Mouse (Mus musculus): ENCODE measurements at regions not wholly inside any gene's neighbourhood (a gene's known extent, or its start where the extent isn't known, plus 50 kb on each side); places are given as distances from the start of the nearest gene placed in this dataset.
"Not testable (repeated sequence)": the region's sequence is repeated elsewhere in the genome, so short reads cannot be mapped to it uniquely, and the experiment has no call there.

DNA sequence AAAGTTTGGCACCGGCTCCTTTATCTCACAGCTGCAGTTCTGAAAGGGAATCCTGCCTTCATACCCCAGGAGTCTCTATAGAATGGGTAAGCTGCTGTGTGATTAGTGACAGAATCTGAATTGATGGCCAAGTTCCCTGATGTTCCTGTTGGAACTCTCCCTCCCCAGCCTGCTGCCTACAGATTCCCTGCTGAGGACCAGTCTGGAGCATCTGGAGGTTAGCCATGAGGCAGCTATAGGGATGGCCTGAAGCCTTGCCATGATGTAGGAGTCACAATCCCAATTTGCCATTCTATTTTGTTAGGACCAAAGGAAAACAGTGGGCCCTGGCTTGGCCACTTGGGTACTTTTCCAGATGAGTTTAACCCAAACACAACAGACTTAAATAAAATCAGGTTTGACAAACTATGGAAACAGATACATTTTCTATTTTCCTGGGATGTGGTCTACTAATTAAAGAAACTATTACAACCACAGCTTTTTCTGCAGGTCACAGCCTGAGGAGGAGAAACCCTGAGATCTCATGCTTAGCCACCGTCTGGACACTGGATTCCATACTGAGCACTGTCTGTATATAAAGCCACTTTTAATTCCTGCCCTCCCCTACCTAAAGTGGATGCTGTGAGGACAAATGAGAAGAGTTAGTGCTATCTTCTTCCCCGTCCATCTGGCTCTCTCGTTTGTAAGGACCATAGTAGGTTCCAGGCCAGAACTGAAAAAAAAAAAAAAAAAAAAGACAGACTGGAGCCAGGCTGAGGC lies 349.5 kb upstream of the Tbl1xr1 start:
- no peak for DNase-seq (ENCODE audit: low spot score in 2 of 2)

DNA sequence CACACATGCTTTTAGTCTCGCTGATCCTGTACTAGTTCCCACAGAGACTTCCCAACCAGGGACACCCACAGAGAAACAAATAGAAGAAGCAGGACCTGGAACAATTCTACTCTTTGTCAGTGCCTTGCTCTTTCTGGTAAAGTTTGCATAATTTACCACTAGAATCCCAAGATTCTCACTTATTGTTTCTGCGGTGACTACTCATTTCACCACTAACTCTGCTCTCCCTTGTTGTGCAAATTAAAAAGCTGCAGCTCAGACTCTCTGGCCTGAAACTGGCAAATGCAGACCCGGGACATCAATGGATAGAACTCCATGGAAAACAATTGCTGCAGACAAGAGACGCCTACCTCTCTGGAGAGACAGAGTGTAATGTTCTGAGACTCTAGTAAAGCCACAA lies 348.4 kb upstream of the Tbl1xr1 start:
- no peak for DNase-seq (ENCODE audit: low spot score in 2 of 2)

DNA sequence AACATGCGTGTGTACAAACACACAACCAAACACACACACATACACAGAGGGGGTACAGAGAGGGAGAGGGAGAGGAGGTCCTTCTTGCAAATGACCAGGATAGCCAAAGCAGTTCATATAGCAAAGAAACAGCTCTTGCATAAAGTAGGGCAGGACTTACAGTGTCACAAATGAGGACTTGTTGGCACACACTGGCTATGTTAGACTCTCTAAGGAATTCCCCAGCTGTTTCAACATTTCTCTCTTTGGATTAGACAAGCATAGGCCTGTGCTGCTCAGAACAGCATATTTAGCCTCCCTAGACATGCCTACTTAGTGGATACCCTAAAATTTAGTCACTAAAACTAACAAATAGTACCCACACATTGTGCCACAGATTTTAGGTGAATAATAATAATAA lies 347.1 kb upstream of the Tbl1xr1 start:
- no peak for DNase-seq (ENCODE audit: low spot score in 2 of 2)

DNA sequence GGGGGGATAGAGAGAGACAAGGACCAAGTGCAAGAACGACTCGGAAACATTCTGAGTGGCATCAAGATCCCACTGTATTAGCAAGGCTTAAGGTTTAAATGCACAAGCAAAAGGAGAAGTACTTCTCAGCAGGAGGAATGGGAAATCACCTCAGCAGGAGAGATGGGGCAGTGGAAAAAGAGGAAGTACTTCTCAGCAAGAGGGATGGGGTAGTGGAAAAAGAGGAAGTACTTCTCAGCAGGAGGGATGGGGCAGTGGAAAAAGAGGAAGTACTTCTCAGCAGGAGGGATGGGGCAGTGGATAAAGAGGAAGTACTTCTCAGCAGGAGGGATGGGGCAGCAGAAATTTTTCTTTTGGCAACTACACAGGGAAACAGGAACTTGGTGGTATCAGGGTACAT lies 340.8 kb upstream of the Tbl1xr1 start:
- not testable (repeated sequence) for DNase-seq (ENCODE audit: low spot score in 2 of 2)

DNA sequence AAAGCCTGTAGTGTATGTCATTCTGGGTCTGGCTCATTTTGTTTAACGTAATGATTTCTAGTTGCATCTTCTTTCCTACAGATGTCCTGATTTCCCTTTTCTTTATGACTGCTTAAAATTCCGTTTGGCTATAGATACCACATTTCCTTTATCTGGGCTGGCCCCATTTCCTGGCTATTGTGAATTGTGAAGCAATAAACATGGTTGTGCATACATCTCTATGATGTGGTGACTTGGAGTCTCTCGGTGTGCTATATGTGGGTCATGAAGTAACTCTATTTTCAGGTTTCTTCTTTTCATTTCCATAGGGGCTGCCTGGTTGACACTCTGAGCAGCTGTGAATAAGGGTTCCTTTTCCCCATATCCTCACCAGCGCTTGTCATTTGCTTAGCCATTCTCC lies 336.7 kb upstream of the Tbl1xr1 start:
- DNase-seq (ENCODE audit: low spot score in 2 of 2) = no peak

DNA sequence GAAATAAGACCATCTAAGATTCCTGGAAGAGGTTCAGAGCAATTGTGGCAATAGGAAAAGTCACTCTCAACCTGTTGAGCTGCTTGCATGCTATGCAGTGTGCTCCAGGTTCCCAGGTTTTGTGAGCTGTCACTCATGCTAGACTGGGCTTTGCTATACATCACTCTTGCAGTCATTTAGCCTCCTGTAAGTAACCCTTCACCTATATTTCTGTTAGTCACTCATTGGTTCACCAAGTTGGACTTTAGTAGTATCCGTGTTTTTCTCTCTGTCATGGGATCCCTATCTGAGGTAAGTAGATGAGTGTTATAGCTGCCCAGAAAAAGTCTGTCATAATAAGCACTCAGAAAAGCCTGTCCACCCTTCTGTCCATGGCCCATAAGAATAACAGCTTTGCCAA lies 332.3 kb upstream of the Tbl1xr1 start:
- DNase-seq (ENCODE audit: low spot score in 2 of 2) = no peak

DNA sequence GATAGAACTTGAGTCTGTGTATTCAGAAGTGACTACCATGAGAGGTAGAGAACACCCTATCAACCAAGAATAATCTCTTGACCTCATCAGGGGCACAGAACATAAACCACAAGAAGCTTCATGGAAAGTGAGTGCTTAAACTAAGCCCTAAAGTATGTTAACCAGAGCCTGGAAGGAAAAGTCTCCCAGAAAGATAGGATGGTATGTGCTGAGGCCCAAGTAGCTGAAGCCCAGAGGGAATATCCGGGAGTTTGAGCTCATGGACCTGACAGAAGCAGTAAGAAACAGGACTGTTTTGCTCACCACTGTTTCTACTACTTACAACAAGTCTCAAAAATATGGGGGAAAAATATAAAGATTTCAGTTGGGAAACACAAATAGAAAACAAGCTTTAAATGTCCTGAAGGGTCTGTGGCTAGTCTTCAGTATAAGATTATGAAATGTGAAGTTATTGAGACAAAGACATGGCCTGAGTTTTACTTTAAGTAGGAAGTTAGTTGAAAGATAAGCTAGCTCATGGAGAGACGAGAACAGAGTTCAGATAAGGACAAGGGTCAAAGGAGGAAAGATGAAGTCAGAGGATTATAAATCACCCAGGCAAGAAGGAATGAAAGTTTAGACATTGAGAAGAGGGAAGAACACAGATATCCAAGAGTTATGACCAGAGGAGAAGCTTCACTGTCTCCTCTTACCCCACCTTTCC lies 315.8 kb upstream of the Tbl1xr1 start:
- no peak for DNase-seq (ENCODE audit: low spot score in 2 of 2)

DNA sequence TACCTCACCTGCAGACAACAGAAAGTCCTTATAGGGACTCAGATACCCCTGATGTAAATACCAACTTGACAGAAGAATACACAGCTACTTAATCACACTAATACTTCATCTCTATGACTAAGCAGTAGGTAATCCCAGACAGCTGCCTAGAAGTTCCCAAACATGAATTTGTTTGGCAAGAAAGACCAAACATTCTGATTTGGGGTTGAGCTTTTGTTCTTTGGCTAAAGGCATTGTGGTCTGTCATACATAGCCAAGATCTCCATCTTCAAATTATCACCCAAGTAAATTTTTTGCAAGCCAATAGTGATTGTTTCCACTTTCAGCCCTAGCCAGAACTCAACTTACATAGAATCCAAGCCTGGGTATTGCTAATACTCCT lies 315.2 kb upstream of the Tbl1xr1 start:
- no peak for DNase-seq (ENCODE audit: low spot score in 2 of 2)

DNA sequence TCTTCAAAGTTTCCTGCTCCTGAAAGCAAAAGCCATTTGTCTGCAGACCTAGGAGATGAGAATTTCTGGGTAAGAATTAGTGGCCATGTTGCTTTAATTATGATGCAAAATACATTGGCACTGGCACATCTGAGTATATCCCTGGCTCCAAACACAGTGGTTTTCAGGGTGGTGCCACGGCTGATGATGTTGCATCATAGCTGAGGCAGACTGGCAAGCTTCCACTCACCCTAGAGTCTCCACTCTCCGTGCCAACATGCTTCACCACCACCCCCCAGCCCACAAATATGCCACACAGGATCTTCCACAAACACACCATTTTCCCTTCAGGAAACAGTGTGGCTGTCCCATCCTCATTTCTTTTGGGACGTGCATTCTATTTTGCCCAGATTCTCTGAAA lies 314.5 kb upstream of the Tbl1xr1 start:
- DNase-seq (ENCODE audit: low spot score in 2 of 2) = no peak

DNA sequence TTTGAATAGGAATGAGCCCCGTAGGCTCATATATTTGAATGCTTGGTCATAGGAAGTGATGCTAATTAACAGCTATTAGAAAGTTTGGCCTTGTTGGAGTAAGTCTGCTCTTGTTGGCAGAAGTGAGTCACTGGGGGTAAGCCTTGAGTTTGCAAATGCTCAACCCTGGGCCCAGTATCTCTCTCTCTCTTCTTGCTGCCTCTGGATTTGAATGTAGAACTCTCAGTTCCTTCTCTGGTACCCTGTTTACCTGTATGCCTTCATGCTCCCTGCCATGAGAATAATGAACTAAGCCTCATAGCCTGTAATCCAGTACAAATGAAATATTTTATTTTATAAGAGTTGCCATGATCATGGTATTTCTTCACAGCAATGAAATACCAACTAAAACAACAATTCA lies 308.4 kb upstream of the Tbl1xr1 start:
- DNase-seq (ENCODE audit: low spot score in 2 of 2) = no peak

DNA sequence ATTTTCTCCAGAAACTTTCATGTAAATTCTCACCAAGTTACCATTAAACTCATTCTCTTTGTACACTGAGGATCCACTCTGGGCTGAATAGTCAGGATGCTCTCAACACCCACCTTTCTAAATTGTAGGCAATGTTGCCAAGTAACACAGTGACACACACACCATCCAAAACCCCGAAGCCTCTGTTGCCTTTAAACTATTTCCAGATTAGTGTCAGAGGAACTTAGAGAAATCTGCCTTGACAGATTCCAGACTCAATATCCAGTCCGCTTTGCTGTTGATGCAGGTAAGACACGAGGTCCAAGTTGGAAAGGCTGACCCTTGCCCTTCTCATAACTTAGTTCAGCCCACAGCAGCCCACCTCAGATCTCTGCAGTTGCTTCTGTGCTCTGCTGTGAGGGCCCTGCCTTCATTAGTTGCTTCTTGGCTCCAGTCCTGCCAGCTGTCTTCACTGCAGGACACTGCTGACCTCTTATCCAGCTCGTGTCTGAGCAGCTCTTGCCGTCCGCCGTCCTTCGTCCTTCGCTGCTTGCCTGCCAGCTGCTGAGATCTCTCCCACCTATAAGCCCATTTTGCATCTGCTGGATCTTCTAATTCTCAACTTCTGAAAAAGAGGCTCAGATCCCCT lies 306.4 kb upstream of the Tbl1xr1 start:
- no peak for DNase-seq (ENCODE audit: low spot score in 2 of 2)

DNA sequence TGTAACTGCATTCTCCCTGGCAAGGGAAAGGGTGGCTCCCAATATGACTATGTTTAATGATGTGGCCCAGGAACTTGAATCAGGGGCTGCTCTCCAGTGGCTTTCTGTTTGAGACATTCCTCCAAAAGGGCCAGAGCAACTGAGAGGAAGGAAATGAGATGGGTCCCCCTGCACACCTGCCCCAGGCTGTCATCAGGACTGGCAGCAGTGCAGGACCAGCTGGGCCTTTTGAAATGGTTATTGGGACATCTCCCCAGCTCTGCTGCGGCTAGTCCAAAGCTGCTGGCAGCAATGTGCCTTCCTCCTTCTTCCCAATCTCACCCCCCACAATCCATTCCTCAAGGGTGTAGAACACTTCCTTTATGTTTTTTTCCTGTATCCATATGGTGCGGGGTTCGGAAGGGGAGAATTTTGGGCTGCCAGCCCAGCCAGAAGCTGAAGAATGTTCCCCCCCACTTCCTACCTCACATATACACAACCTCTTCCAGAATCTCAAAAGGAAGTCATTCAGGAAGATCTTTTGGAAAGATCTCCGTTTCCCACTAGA lies 304.6 kb upstream of the Tbl1xr1 start:
- no peak for DNase-seq (ENCODE audit: low spot score in 2 of 2)

DNA sequence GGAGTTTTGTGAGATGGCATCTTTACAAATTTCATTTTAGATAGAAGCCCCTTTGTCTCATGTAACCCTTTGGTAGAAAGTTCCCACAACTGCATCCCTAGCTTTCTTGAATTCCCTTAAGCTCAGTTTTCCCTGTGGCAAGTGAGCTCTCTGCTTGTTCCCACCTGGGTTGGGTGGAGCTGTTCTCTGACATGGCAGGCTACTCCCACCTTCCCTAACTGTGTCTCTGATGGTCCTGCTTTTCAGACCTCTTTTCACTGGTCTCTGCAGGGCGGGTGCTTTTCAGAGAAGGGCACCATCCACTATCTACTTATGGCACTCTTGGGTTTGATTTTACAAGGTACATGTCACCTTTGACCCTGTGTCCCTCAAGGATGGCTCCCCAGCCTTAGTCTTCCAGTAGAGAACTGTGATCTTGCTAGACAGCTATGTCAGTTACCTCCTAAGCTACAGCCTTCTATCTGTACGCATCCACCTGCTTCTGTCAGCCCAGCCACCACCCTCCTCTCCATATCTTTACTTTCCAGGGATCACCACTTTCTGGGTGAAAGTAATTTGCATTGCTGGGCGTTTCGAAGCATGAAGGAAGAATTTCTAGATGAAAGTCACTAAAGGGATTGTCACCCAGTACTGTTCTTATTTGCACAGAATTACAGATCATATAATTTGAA lies 302.1 kb upstream of the Tbl1xr1 start:
- DNase-seq (ENCODE audit: low spot score in 2 of 2) = no peak

DNA sequence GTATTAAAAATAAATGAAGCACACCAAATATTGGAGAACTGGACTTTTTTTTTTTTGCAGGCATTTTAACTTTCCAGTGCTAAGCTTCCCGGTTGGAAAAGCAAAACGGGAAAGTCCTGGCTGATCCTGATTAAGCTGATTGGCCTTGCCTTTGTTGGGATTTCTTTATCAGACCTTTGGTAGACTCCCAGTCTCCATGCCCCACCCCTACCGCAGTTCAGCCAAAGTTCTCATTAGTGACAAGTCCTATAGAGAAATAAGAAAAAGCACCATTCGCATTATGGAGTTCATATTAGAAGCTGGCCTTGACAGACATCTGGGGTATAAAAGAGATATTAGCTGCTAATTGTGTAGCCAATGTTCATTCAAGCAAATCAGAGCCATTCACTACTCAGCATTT lies 297.7 kb upstream of the Tbl1xr1 start:
- no peak for DNase-seq (ENCODE audit: low spot score in 2 of 2)

DNA sequence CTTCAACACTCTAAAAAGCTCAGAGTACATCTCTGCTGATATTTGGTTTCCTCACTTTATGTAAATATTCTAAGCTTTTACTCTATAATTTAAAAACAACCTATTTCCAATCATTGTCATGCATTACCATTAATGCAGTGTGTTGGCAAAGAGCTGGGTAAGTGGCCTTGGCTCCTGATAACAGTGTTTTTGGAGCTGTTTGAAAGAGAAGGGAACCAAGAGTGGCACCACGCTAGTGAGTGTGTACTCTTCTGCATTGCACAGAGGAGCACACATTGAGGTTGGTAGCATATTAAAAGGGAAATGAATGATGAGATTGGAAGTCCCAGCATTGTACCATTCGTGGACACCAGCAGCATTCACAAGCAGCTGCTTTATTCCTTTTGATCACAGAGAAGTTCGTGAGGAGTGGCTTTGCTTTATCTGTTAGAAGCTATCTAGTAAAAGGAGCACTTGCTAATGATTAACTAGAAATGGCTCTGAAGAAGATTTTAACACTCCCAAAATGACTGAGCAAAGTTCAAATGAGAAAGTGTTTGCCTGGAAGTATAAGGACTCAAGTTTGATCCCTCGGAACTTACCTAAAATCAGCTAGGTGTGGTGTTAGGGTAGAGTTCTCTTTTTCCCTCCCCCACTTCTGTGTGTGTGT lies 284.3 kb upstream of the Tbl1xr1 start:
- DNase-seq (ENCODE audit: low spot score in 2 of 2) = no peak

DNA sequence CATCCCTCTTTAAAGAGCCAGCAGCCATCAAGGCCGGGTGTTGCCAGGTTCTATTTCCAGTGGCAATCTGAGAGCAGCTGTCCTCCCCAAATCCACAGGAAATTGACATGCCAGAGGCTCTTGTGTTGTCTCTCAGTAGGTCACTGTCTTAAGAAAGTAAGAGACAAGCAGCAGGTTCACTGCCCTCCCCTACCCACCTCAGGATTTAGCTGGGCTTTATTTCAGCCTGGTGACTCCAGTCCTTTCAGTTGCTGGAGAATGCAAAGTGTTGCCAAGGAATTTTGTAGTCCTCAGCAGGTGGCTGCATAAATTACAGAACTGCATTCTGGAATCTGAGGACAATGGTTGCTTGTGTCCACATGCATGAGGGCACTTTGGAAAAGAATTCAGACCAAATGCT lies 278.3 kb upstream of the Tbl1xr1 start:
- DNase-seq (ENCODE audit: low spot score in 2 of 2) = no peak

DNA sequence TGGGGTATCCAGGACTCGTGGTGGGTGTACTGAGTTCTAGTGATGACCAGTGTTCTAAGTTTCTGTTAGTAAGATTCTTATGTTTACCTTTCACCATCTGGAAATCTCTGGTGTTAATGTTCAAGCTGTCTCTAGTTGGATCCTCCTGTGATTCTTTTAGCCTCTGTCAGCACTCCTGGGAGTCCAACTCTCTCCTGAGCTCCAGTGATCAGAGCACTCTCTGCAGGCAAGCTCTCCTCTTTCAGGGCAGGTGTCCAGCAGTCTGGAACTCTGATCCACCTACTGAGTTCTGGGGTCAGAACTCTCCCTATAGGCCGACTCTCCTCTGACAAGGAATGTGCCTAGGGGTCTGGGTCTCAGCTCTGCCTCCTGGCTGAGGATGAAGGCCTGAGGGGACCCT lies 272.6 kb upstream of the Tbl1xr1 start:
- not testable (repeated sequence) for DNase-seq (ENCODE audit: low spot score in 2 of 2)

DNA sequence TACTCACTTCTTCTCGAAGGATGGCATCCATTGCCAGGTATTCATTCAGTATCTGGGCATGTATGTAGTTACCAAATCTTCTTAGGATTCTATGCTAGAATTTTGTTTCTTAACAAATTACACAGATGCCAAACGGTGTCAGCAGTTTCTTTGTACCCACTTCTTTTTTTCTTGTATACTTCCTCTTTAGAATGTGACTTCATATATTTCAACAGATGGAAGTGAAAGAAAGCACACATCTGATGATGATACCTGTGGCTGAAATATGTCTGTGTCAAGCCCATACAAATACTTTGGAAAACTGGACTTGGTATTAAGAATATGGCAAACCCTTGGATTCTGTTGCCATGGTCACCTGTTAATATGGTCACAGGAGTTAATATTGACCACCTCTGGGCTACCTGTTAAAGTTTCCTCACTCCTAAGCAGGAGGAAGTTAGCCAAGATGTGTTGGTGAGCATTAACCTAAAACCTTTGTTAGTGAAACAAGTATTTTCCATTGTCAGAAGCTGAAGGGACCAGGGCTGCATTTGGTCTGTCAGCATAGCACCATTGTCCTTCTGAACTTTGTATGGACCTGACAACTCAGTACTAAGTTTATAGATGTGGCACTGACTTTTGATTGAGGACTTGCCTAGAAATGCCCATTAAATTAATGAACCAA lies 269.8 kb upstream of the Tbl1xr1 start:
- no peak for DNase-seq (ENCODE audit: low spot score in 2 of 2)

DNA sequence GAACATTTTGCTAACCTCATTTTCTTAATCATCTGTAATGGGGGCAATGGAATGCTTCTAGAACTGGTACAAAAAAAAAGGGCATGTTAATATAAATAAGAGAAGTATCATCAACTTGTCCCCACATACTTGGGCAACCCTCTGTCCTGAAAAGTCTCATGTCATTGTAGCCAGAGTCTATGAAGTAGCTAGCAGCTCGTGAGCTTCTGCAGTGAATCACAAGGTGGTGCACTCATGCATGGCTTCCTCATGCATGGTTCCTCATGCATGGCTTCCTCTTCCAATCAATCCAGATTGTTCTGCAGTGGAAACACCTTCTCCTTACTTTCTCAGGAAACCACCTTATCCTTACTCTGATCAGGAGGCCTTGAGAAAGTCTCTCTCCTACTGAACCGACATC lies 267.9 kb upstream of the Tbl1xr1 start:
- no peak for DNase-seq (ENCODE audit: low spot score in 2 of 2)

DNA sequence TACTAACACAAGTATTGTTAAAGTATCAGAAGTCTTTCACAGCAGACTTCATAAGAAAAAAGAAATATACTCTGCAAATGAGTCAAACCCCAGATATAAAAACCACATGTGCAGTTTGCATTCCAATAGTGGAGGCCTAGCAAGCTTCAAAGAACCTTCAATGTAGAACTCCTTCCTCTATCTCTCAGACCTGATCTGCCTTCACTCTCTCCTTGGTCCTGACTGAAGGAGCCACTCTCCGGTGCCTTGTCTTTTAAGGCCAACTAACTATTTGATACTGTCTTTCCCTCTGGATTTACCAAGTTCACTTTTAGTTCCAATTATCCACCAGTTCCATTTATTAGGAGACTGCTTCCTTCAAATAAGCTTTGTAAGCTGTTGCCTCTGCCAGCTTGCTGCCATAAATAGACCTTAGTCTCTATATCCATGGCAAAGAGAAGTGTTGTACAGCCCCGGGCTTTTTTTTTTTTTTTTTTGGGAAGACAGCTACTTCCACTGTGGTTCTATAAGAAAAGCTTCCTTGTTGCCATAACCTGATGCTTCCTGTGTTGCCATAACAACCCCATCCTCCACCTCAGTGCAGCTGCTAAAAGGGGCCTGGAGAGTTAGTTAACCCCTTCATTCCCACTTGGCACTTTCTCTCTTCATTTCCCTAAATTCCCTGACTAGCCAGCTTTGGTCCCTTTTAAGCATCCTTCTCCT lies 266.5 kb upstream of the Tbl1xr1 start:
- DNase-seq (ENCODE audit: low spot score in 2 of 2) = no peak

All from adrenal gland, postnatal 4 days (tissue).